8 mouse cellular contexts compared by ENCODE assay signal in genomic region chr8:84638555-84639161, GRCm38 (mm10). TPM values are rescaled to one million over a fixed set of nuclear protein-coding genes. Genes with fewer than 3 reads are reported as not detected.
DNase-seq lines count a peak whose midpoint lies in the region; ATAC-seq and TF ChIP-seq lines count a peak whose summit lies in the region.

No protein-coding gene starts in this region.

- H3K9ac ChIP-seq in embryonic facial prominence, embryonic 13.5 days: peak overlapping the region; percentile 83
- H3K9ac ChIP-seq in liver, embryonic 13.5 days: peak overlapping the region; percentile 77

- peak overlapping the region; percentile 88 for H3K4me2 ChIP-seq in embryonic facial prominence, embryonic 13.5 days
- peak overlapping the region; percentile 88 for H3K4me2 ChIP-seq in liver, embryonic 13.5 days

- peaks cover 80% of the 10 kb centered on the region for H3K4me1 ChIP-seq in E14TG2a.4 (replicated peaks; ENCODE audit: low read depth, low read length)
- H3K4me1 ChIP-seq in embryonic facial prominence, embryonic 13.5 days: peaks cover 37% of the 10 kb centered on the region
- H3K4me1 ChIP-seq in hindbrain, embryonic 10.5 days (replicated peaks): peaks cover 58% of the 10 kb centered on the region
- peaks cover 25% of the 10 kb centered on the region for H3K4me1 ChIP-seq in liver, embryonic 13.5 days (replicated peaks)

- ATAC-seq in embryonic facial prominence, embryonic 13.5 days (ENCODE audit: insufficient number of reproducible peaks, insufficient read depth, low FRiP score, low TSS enrichment, low read depth): no peak
- peak; percentile 2 for ATAC-seq in liver, embryonic 13.5 days (ENCODE audit: low read depth)

- peak overlapping the region; percentile 91 for H3K27ac ChIP-seq in embryonic facial prominence, embryonic 13.5 days
- H3K27ac ChIP-seq in hindbrain, embryonic 10.5 days: peak overlapping the region; percentile 95
- H3K27ac ChIP-seq in liver, embryonic 13.5 days: peak overlapping the region; percentile 64

- peak overlapping the region; percentile 82 for H3K4me3 ChIP-seq in E14TG2a.4 (replicated peaks; ENCODE audit: low read length)
- peak overlapping the region; percentile 54 for H3K4me3 ChIP-seq in embryonic facial prominence, embryonic 13.5 days
- H3K4me3 ChIP-seq in hindbrain, embryonic 10.5 days: peak overlapping the region; percentile 65
- H3K4me3 ChIP-seq in liver, embryonic 13.5 days (replicated peaks): peak overlapping the region; percentile 69

- DNase-seq in adrenal gland, adult (ENCODE audit: inconsistent age in 2 of 2, low spot score in 1 of 2): peak; percentile 56 to 76
- DNase-seq in adrenal gland, postnatal 4 days (ENCODE audit: low spot score in 2 of 2): no peak
- peak; percentile 51 for DNase-seq in hindbrain, embryonic 10.5 days (ENCODE audit: low spot score)
- DNase-seq in liver, embryonic 13.5 days: no peak
- DNase-seq in retina, embryonic 14.5 days (ENCODE audit: low spot score): peak; percentile 60
- DNase-seq in left cerebral cortex, adult 9 months (ENCODE audit: low spot score in 2 of 2): no peak

- H3K27me3 ChIP-seq in E14TG2a.4 (ENCODE audit: insufficient read depth, low read length): no peaks in the 10 kb centered on the region
- H3K27me3 ChIP-seq in embryonic facial prominence, embryonic 13.5 days: no peaks in the 10 kb centered on the region
- H3K27me3 ChIP-seq in hindbrain, embryonic 10.5 days (ENCODE audit: insufficient read depth, poor library complexity, severe bottlenecking): peaks cover 10% of the 10 kb centered on the region; the same call in 1 of the 2 replicates
- peaks cover 22% of the 10 kb centered on the region for H3K27me3 ChIP-seq in liver, embryonic 13.5 days

- 2% methylated on average over 32 of the region's 52 CpGs for WGBS in embryonic facial prominence, embryonic 13.5 days
- under 1% methylated on average over 52 of the region's 52 CpGs for WGBS in hindbrain, embryonic 10.5 days
- WGBS in liver, embryonic 13.5 days (ENCODE audit: insufficient replicate concordance): 1% methylated on average over 42 of the region's 52 CpGs

- H3K9me3 ChIP-seq in E14TG2a.4 (ENCODE audit: low read length): no peaks in the 10 kb centered on the region
- H3K9me3 ChIP-seq in embryonic facial prominence, embryonic 13.5 days: no peaks in the 10 kb centered on the region
- no peaks in the 10 kb centered on the region for H3K9me3 ChIP-seq in hindbrain, embryonic 10.5 days
- no peaks in the 10 kb centered on the region for H3K9me3 ChIP-seq in liver, embryonic 13.5 days (replicated peaks)

- TF ChIP-seq CTCF in E14TG2a.4 (conservative IDR thresholded peaks at IDR 0.05; ENCODE audit: low read length): no peak

- peaks cover 11% of the 10 kb centered on the region; the same call in 1 of the 2 replicates for H3K36me3 ChIP-seq in E14TG2a.4 (ENCODE audit: insufficient read depth, low read length)
- H3K36me3 ChIP-seq in embryonic facial prominence, embryonic 13.5 days: no peaks in the 10 kb centered on the region
- no peaks in the 10 kb centered on the region for H3K36me3 ChIP-seq in hindbrain, embryonic 10.5 days
- H3K36me3 ChIP-seq in liver, embryonic 13.5 days: no peaks in the 10 kb centered on the region

RNA-seq across cellular contexts. Expression of gene Ier2, which starts 24.0 kb away (rescaled TPM):
- total RNA-seq in adrenal gland, postnatal 4 days (2021): 10 to 100 TPM; 35.1 to 35.3 TPM
- polyA plus RNA-seq in embryonic facial prominence, embryonic 13.5 days (2015; fragmentation: Nextera tagmentation; extraction: Ambion mirVana): 64.3 and 67.6 TPM in 2 replicates
- polyA plus RNA-seq in hindbrain, embryonic 10.5 days (2016; fragmentation: Nextera tagmentation; extraction: Ambion mirVana): 89.9 and 94.7 TPM in 2 replicates
- polyA plus RNA-seq in liver, embryonic 13.5 days (2015; fragmentation: Nextera tagmentation; extraction: Ambion mirVana): 20.5 and 24.1 TPM in 2 replicates

RNA-seq across cellular contexts. Expression of gene Trmt1, which starts 47.4 kb away (rescaled TPM):
- 100 to 1,000 TPM; 122 to 124 TPM for total RNA-seq in adrenal gland, postnatal 4 days (2021)
- 71.3 and 78.6 TPM in 2 replicates for polyA plus RNA-seq in embryonic facial prominence, embryonic 13.5 days (2015; fragmentation: Nextera tagmentation; extraction: Ambion mirVana)
- polyA plus RNA-seq in hindbrain, embryonic 10.5 days (2016; fragmentation: Nextera tagmentation; extraction: Ambion mirVana): 57.8 and 65.9 TPM in 2 replicates
- polyA plus RNA-seq in liver, embryonic 13.5 days (2015; fragmentation: Nextera tagmentation; extraction: Ambion mirVana): 45.9 and 46.8 TPM in 2 replicates

RNA-seq across cellular contexts. Expression of gene Nacc1, which starts 49.0 kb away (rescaled TPM):
- 10 to 100 TPM; 88.9 to 89.0 TPM for total RNA-seq in adrenal gland, postnatal 4 days (2021)
- polyA plus RNA-seq in embryonic facial prominence, embryonic 13.5 days (2015; fragmentation: Nextera tagmentation; extraction: Ambion mirVana): 16.3 and 16.6 TPM in 2 replicates
- 25.2 and 28.9 TPM in 2 replicates for polyA plus RNA-seq in hindbrain, embryonic 10.5 days (2016; fragmentation: Nextera tagmentation; extraction: Ambion mirVana)
- 6.9 and 7.6 TPM in 2 replicates for polyA plus RNA-seq in liver, embryonic 13.5 days (2015; fragmentation: Nextera tagmentation; extraction: Ambion mirVana)

Comparison
In these comparisons a context has a peak if more than half of its experiments do, and no peak if none do; other contexts are left out.
1. DNase-seq: peak in adrenal gland, adult (2 of 2), hindbrain, embryonic 10.5 days (single experiment) and retina, embryonic 14.5 days (single experiment); none in adrenal gland, postnatal 4 days (0 of 2), liver, embryonic 13.5 days (single experiment) and left cerebral cortex, adult 9 months (0 of 2).
2. Peak in every context shown above with its lines, with median percentiles within 50 percentile points of each other: H3K4me3 ChIP-seq and H3K27ac ChIP-seq.